21 mouse cellular contexts compared by ENCODE assay signal in the genomic region with DNA sequence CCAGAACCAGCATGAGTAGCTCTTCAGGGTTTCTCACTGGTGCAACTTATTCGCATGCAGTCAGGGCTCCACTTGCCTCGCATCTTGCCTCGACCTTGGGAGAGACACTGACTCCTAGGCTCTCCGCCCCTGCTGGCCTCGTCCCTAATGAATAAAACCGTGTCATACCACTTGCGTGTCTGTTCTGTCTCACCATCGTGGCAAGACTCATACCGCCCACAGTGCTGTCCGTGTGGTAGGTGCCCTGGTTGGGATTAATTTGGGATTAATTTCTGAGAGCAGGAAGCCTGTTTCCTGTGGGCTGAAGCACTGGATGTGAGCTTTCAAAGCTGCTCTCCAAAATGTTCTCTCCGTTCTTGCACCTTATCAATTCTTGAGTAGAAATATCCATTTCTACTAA.
DNase-seq lines count a peak whose midpoint lies in the region; ATAC-seq lines count a peak whose summit lies in the region.
"Had no signal": no experiment of that assay in that cellular context is flagged by ENCODE, and none has a peak within 500 bp of the region (broad histone marks: within the 10 kb centered on the region; RNA-seq: fewer than 3 reads in every experiment).

No protein-coding gene starts in this region.

- no peak overlapping the region for H3K4me3 ChIP-seq in neural tube, embryonic 15.5 days (replicated peaks)
- H3K4me3 ChIP-seq in midbrain, embryonic 13.5 days (replicated peaks), result no peak overlapping the region
- H3K4me3 ChIP-seq: gastrocnemius, adult 2 months; heart, adult 2 months; heart, embryonic 15.5 days; liver, embryonic 12.5 days; lung, embryonic 15.5 days had no signal

- H3K36me3 ChIP-seq in neural tube, embryonic 15.5 days, result no peaks in the 10 kb centered on the region
- H3K36me3 ChIP-seq in midbrain, embryonic 13.5 days, result no peaks in the 10 kb centered on the region
- H3K36me3 ChIP-seq: G1E; heart, embryonic 15.5 days; liver, embryonic 12.5 days; lung, embryonic 15.5 days had no signal

- H3K9me3 ChIP-seq in neural tube, embryonic 15.5 days (replicated peaks), result no peaks in the 10 kb centered on the region
- H3K9me3 ChIP-seq in midbrain, embryonic 13.5 days, result no peaks in the 10 kb centered on the region
- H3K9me3 ChIP-seq: G1E; heart, embryonic 15.5 days; liver, embryonic 12.5 days; lung, embryonic 15.5 days had no signal

- ATAC-seq in neural tube, embryonic 15.5 days (ENCODE audit: low FRiP score), result no peak
- ATAC-seq in midbrain, embryonic 13.5 days, result peak; percentile 47; the same call in 1 of the 2 replicates
- ATAC-seq: CD4-positive, CD25-positive, alpha-beta regulatory T cell, adult 4 months; liver, embryonic 12.5 days had no signal

- no peak overlapping the region for H3K4me2 ChIP-seq in neural tube, embryonic 15.5 days
- no peak overlapping the region for H3K4me2 ChIP-seq in midbrain, embryonic 13.5 days (replicated peaks)
- H3K4me2 ChIP-seq: heart, embryonic 15.5 days; liver, embryonic 12.5 days; lung, embryonic 15.5 days had no signal

- 0 out of 2 replicates have a peak overlapping the region, but pooled peaks have one; percentile 2 for H3K27ac ChIP-seq in neural tube, embryonic 15.5 days (replicated peaks)
- peak overlapping the region; percentile 69 for H3K27ac ChIP-seq in midbrain, embryonic 13.5 days
- H3K27ac ChIP-seq: gastrocnemius, adult 2 months; heart, adult 2 months; heart, embryonic 15.5 days; liver, embryonic 12.5 days; lung, embryonic 15.5 days had no signal

- no peak overlapping the region for H3K9ac ChIP-seq in neural tube, embryonic 15.5 days (replicated peaks)
- no peak overlapping the region for H3K9ac ChIP-seq in midbrain, embryonic 13.5 days (replicated peaks)
- H3K9ac ChIP-seq: heart, embryonic 15.5 days; liver, embryonic 12.5 days; lung, embryonic 15.5 days had no signal

- peak; percentile 7 to 15 for DNase-seq in cerebellum, postnatal 10 days
- no peak for DNase-seq in cerebellum, postnatal 4 days (ENCODE audit: low spot score in 2 of 2)
- no peak for DNase-seq in neural tube, embryonic 10.5 days (ENCODE audit: extremely low spot score, low spot score)
- no peak for DNase-seq in spleen, postnatal 4 days (ENCODE audit: low spot score in 2 of 2)
- DNase-seq in frontal cortex, postnatal 14 days (ENCODE audit: low spot score in 2 of 2), result no peak
- DNase-seq in spleen, postnatal 14 days (ENCODE audit: low spot score in 2 of 2), result no peak
- DNase-seq: adrenal gland, postnatal 10 days; cerebellum, adult 18-20 months; gastrocnemius, adult 2 months; heart, adult 2 months; kidney, adult 2 months; kidney, postnatal 36 days; layer of hippocampus, adult 9-11 months; right cerebral cortex, adult 18-20 months had no signal

- H3K27me3 ChIP-seq in neural tube, embryonic 15.5 days (replicated peaks), result no peaks in the 10 kb centered on the region
- 0 out of 2 replicates have a peak, but pooled peaks cover 2% of the 10 kb centered on the region for H3K27me3 ChIP-seq in midbrain, embryonic 13.5 days
- H3K27me3 ChIP-seq: heart, embryonic 15.5 days; liver, embryonic 12.5 days; lung, embryonic 15.5 days had no signal

- 83% methylated on average over 11 of the region's 11 CpGs for WGBS in neural tube, embryonic 15.5 days
- 63% methylated on average over 11 of the region's 11 CpGs for WGBS in midbrain, embryonic 13.5 days

- peaks cover 17% of the 10 kb centered on the region for H3K4me1 ChIP-seq in neural tube, embryonic 15.5 days
- peaks cover 13% of the 10 kb centered on the region for H3K4me1 ChIP-seq in midbrain, embryonic 13.5 days (replicated peaks)
- H3K4me1 ChIP-seq: heart, embryonic 15.5 days; lung, embryonic 15.5 days had no signal

Comparison
In these comparisons a context has a peak if more than half of its experiments do, and no peak if none do; other contexts are left out.
1. DNase-seq: peak in cerebellum, postnatal 10 days (2 of 2); none in cerebellum, postnatal 4 days (0 of 2), neural tube, embryonic 10.5 days (single experiment), spleen, postnatal 4 days (0 of 2), frontal cortex, postnatal 14 days (0 of 2) and spleen, postnatal 14 days (0 of 2).